Mouse (Mus musculus) CH12.LX (cell line): ENCODE results near the gene Tnxb.

Experiments used
- POLR2A ChIP-seq: IDR thresholded peaks from 2 replicates; pipeline ENCODE4 v1.6.1; 2011; ENCODE audit warnings: low read depth, mild to moderate bottlenecking, improper control_type of control experiment, low read length
- TBP ChIP-seq: conservative IDR thresholded peaks from 2 replicates; pipeline ENCODE4 v1.6.1; 2011; ENCODE audit warnings: low read depth, low read length, improper control_type of control experiment
- ZMIZ1 ChIP-seq: IDR thresholded peaks from 2 replicates; pipeline ENCODE4 v1.6.1; 2012; ENCODE audit warnings: low read depth, mild to moderate bottlenecking, inconsistent platforms, low read length, improper control_type of control experiment

GRCm38 (mm10) chr17:34635671-34636070 is 34.7 kb upstream of the Tnxb start:
- no peak for TF ChIP-seq POLR2A
- no peak for TF ChIP-seq TBP
- no peak for TF ChIP-seq ZMIZ1
